Mouse (Mus musculus): ENCODE measurements around the gene Ppfia2.

The Ppfia2 gene

DNA sequence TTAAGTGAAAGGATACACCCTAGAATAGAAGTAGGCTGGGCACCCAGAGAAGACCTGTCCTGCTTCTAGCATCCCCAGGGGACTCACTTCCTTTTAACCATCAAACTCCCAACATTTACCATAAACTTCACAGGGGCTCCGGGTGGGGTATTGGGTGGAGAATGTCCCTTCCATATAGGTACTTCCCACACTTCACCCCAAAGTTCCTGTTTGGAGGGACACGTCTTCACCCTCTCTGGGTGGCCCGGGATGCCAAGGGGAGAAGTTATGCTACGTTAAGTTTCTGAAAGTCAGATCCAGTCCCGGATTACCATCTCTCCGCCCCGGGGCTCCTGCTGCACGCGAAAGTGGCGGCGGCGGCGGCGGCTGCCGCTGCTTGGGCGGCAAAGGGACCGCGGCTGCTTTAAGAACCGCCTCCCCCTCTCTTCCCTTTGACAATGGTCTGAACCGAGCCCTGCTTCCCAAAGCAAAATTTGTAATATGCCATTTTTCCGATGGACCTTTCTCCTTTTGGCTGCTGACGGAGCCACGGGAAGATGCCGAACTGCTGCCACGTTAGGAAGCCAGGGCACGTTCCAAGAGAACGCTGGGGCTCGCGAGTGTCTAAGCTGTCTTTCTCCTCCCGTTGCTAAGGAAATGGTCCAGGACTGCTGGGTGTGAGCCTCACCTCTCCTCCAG, at the start of gene Ppfia2:
Gene Ppfia2 (plus strand): TSS at position 485 of the 678 bp plus-strand sequence.
- DNase-seq: peak; percentile 2

DNA sequence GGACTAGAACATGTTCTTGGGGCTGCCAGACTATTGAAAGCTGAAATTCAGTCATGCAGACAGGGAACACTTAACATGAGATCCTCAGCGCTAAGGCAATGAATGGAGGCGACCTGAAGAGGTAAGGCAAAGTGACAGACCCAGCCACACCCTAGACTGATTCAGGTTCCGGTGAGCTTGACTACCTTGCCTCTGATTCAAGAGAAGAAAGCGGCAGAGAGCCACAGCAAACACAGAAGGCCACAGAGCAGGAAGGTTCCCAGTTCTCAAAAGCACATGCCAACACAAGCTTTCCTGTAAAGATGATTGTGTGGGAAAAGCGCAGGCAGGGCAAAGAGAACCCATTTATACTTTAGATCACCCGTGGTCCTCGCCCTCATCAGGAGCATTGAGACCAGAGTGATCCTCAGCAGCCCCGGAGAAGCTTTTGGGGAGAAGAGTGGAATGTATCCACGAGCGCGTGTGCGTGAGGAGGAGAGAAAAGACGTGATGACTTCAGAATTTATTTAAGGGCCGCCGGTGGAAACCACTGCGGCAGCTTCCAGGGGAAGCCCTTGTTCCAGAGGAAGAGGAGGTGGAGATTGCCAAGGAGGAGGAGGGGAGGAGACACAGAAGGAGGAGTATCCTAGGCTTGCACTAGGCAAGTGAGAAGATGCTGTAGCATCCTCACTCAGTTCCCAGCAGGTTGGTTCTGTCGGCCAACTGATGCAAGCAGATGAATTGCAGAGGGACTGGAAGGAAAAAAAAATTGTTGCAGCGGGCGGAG, 1.0 kb upstream of the Ppfia2 start:
- DNase-seq: peak; percentile 1

DNA sequence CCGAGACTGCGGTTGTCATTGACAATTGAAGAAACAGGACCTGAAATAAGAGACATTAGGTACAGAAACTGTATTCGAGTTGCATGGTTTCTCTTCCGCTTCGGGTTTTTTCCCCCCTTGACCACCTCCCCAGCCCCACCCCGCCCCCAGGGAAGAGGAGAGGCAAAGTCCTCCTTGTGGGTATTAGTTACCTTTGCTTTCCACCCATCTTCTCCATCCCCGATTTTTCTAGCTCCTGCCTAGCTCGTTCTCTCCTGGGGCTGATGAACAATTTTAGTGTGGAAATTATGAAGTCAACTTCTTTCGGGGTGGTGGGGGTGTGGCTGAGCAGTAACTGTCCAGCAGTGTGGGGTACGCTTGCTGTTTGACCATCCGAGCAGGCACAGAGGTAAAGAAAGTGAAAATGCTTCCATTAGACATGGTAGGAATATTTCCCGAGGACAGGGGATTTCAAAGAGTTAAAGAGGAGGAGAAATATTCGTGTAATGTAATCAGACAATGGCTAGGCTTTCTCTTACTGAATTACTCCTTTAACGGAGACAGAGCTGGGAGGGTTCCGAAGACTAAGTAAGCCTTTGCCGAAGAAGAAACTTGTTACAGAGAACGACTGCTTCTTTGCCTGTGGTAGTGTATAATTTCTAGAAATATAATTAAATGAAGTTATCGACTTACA, 530 bp downstream of the Ppfia2 start:
- DNase-seq: no peak

DNA sequence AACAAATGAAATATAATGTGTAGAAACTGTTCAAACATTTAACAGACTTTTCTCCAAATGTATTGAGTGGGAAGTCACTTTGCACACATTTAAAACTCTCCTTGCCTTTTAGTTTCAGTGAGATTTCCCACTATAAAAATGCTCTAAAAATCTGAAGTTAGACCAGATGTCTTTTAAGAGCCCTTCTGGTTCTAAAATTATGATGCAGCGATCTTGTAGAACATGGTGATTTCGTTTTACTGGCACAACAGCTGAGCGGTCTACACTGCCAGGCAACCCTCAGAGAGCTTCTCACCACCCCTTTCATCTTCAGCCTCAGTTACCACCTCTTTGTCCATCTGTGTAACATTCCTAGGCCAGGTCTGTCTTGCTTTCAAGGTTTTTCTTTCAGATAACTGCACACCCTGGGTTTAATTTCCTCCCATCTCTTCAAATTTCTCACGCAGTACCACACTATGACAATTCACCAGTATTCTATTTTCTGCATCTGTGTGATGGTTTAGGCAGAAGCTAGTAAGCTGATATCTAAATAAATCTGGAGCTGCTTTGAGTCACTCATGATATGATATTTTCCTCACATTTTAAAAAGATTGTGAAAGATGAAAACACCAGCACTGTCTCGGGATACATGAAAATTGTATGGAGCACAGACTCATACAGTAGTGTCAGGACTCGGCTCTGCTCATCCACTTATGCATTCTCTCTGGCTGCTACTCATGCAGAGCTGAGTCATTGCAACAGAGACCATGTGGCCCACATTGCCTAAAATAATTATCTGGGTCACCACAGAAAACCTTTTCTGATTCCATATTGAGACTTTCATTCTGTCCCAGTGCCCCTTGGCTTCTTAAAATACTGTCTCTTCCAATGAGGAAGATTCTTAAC, 39.4 kb downstream of the Ppfia2 start:
- no peak for DNase-seq

DNA sequence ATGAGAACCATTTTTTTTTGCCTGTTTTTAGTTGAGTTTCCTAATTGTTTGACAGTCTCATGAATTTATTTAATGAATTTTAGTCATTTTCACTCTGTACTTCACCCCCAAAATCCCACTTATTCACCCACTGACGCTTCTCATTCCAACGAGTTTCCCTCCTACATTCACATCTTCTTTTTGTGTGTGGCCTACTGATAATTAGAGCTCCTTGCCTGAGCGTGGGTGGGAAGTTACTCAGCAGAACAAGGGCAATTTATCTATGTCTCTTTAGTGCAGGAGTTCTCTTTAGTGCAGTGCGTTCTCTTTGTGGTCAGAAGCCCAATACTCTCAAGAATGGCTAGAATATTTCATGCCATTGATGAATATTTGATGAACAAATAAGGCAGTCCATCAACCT, 95.9 kb downstream of the Ppfia2 start:
- no peak for DNase-seq

DNA sequence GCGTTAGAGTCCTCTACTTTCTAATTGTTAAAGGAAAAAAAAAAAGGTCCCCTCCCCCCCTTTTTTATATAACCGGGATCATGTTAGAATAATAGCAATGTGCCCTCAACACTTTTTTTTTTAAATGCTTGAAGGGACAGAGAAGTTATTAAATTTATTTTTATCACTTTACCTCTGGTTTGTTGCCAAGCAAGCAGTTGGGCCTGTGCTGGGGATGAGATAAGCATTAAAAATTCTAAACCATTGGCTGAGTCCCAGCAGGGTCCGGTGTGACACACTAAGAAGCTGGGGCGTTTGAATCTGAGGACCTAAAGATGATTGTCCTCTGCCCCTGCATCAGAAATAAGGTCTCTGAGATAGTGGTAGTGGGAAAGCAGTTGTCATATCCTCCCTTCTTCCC, 114.9 kb downstream of the Ppfia2 start:
- DNase-seq: no peak

DNA sequence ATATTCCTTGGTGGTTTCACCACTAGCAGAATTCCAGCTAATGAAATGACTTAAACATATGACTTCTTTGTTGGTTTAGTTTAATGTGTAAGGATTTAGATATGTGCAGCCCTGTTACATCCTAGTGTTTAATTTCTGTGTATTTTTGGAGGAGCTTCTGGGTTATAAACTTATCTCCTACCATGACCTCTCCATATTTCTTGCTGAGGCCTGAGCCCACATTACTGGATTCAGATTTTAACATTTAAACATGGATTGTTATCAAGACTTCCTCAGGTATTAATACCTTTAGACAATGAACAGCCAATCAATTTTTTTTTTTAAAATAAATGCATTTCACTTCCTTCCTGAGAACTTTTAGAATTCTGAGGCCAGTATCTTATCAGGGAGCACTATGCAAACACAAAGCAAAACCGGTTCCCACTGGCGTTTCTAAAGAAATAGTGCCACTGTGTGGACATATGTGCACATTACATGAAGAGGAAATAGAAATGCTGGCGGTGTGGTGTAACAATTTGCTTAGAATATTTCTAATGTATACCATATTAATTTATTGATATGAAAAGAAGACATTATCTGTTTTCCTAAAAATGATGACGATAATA, 115.4 kb downstream of the Ppfia2 start:
- peak; percentile 37 for DNase-seq

DNA sequence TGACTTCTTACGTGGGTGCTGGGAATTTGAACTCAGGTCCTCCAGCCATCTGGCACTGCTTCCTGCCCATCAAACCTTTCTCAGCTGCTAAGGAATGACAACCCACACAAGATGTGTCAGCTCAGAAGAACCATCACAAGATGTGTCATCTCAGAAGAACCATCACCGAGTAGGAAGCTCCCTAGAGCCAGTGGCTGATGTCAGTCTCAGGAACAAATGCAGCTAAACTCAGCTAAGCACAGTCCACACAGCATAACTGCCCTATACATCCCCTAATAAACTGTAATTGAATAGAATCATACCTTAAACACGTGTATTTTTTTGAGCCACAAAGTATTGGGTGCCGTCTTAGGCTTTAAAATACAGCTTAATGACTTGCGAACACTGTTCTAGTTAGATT, 117.7 kb downstream of the Ppfia2 start:
- no peak for DNase-seq

DNA sequence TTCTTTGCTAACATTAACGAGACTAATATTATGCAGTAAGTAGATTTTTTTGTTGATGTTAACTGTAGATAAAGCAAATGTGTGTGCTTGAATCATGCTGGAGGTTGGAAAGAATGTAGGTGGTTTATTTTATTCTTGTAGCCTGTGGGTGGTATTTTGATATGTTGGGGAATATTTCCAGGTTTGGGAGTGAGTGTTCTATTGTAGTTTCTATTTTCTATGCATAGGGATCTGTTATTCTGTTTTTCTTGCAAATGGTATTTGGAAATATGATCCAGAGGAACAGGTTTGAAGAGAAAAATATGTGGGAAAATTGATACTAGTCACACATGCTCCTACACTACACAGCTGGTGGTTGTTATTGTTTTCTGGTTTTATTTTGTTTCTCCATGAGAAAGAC, 120.8 kb downstream of the Ppfia2 start:
- no peak for DNase-seq

DNA sequence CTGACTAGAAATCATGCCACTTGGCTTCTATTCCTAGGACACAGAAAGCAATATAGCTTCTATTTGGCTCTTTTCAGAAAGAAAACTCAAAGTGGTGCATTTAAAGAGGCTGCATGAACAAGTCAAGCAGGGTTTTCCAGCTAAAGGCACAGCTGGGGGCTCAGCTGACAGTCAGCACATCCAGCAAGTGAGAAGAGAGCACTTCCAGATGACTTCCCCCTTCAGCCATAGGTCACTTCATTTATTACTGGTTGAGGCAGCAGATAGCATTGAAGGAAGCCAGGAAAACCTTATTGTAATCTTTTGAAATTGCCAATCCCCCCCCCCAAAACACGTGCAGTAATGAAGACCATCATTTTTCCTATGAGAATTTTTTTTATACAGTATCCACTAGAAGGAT, 126.8 kb downstream of the Ppfia2 start:
- no peak for DNase-seq

DNA sequence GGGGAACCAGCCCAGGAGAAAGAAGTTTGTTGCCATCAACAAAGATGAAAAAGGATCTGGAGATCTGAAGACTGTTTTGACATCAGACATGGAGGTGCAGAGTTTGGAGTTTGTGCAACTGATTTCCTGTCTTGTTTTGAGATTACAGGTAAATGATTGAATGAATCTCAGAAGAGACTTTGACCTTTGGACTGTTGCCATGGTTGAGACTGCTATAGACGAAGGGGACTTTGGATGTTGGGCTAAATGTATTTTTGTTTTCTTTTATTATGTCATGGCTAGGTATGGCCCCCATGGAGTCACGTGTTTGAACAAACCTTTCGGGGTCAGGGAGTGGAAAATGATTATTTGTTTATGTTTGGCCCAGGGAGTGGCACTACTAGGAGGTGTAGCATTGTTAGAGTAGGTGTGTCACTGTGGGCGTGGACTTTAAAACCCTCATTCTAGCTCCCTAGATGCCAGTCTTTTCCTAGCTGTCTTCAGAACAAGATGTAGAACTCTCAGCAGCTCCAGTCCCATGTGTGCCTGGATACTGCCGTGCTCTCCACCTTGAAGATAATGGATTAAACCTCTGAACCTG, 133.3 kb downstream of the Ppfia2 start:
- DNase-seq: no peak

DNA sequence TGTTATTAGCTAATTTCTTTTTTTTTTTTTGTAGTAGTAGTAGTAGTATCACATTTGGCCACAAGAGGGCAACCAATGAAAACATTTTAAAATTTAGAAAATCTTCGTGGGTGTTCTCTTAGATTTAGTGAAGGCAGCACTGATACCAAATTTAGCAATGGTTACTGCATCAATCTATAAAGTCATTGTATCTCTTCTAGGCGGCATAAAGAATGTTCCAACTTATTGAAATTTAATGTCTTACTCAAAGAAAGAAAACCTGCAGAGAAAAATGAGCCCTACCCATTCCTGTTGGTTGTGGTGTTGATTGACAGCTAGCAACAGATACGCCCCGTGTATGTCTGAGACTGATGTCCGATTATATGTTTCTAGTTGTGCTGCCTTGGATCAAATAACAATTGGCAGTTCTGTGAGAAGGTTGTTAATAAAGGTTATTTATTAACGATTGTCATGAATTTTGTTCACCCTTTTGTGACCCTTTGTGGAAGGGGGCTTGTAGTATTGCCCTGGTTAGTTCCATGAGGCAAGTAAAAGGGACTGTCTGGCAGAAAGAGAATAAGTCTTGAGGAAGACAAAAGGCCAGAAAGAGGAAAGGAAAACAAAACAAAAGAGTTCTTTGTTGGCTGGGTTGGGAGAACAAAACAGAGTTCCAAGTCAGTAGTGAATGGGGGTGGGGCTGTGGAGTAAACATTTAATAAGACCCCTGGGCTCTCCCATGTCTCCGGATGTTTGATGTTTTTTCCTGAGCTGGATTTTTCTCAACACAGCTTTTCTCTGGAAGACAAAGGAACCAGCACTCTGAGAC, 139.2 kb downstream of the Ppfia2 start:
- DNase-seq: peak; percentile 14

DNA sequence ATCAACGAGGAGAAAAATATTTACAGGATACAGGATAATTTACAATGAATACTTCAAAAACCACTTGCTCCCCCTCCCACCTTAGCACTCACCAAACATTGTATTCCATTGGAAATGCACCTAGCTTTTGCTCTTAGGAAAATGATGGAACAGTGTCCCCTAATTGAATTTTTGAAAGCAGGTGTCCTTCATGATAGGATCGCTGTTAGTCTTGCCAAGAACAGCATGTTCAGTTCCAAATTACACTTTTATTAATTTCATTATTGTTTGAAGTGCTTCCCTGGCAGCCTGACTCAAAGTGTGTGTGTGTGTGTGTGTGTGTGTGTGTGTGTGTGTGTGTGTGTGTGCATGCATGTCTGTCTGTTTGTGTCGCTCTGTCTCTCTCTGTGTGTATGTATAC, 140.1 kb downstream of the Ppfia2 start:
- no peak for DNase-seq

DNA sequence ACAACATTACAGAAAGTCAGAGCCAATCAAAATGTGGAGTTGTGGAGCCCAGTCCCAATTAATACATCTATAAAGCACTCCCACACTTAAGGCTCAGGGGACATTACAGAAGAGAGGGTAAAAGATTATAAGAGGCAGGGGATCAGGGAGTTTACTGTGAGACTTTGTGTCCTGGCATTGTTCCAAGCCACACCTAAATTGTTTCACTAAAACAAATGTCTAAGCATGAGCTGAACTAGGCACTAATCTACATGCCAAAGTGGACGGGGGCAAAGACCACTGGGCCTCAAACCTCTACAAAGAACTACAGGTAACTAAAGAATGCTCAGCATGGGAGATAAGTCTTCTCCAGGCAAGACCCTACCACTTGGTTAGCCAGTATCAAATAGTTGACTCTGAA, 148.1 kb downstream of the Ppfia2 start:
- DNase-seq: no peak

DNA sequence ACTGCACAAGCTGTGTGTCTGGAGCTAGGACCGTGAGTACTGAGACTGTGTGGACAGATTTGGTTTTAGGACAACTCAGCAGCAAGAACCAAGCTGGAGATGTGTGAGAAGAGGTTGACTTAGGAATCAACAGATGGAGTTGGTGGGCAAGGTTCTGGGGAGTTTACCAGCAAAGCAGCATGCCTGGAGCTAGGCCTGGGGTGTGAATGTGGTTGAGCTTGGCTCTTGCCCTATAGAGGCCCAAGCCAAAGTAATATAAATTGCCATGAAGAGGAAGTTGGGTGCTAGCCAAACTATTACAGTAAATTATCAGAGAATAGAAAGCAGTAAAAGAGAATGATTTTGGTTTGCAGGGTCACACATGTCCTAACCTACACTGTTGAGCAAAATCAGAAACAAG, 150.8 kb downstream of the Ppfia2 start:
- no peak for DNase-seq

DNA sequence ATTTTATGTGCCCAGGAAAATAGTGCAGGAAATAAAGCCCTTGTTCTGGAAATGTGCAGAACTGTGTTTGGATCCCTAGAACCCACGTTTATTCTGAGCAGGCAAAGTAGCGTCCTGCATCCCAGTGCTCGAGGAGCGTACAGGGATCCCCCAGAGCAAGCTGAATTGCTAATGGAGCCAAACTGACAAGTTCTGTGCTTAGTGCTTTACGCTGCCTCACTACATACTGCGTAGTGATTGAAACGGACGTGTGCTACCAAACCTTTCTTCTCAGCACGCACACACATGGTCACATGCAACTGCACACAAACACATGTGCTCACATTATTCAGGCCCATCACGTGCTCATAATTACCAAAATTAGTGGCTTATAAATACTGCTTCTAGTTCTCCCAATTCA, 153.2 kb downstream of the Ppfia2 start:
- no peak for DNase-seq

DNA sequence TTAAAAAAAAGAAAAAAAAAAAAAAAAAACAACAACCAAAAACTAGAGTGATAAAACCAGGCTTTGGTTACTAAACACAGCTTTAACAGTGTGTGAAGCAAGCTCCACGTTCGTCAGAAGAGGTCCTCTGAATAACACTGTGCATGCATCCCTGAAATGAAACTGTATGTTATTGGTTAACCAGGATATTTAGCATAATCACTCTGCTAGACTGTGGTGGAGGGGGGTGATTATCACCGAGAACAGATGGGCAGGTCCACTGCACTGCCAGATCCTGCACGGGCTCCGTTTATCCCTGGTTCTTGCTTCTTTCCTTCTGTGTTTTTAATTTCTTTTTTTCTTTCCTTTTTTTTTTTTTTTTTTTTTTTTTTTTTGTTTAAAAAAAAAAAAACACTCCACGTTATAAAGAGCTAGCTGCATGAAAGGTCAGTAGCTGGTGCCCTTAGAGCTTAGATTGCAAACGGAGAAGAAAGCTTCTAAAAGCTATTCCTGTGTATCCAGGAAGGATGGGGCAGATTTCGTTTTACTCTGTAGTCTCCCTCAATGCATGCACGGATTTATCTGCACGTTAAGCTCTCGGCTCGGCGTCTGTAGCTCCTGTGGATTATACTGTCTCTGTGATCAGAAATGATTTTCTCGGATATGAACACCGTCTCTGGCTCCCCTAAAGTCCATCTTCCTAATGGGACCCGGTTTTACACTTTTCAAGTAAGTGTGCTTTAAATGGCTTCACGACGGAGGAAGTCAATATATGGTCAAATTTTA, 162.2 kb downstream of the Ppfia2 start:
- no peak for DNase-seq

DNA sequence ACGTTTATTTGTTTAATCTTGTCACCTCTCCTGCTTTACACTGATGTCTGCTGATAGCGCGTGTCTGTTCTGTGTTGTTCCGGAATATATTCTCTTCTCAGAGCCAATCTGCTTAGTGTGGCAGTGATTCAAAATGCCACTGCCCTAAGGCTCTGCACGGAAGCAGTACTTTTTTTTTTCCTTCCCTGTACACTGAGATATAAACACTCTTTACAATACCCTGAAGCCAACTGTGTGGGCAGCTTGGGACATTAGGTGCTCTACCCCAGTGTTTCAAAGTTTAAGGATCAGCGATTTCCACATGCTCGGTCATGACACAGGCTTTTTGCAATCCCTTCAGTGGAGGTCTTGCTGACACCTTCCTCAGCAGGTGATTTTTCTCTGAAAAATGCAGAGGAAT, 163.8 kb downstream of the Ppfia2 start:
- no peak for DNase-seq

DNA sequence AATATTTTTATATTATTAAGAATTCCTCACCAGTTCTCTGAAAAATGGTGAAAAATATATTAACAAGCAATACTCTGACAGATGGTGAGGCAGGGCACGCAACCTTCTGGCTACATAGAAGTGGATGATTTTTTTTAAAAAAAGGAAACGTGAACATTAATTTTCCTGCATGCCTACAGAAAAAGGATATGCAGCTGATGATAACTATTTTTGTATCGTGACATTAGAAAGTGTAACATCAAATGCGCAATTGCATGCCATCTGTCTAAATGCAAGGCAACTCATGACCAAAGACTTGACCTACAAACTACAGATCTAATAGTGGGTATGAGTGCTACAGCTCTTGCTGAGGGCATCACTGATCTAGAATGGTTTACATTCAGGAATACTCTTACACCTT, 182.1 kb downstream of the Ppfia2 start:
- no peak for DNase-seq

DNA sequence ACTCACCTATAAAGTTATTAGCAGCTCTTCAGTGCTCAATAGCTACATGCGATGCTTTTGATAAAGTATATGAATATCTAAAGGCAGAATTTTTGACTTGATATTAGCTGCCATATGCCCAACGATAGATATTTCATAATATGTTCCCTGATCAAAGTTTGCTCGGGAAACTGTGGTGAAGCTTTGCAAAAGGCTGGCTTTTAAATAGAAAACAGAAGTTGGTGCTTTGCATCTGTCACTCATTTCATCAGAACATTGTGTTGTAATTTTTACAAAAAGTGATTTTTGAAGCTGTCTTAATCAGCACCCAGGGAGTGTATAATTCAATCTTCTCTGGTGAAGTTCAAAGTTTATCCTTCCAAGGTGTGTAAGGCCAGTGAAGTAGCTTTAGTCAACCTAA, 195.1 kb downstream of the Ppfia2 start:
- DNase-seq: no peak

DNA sequence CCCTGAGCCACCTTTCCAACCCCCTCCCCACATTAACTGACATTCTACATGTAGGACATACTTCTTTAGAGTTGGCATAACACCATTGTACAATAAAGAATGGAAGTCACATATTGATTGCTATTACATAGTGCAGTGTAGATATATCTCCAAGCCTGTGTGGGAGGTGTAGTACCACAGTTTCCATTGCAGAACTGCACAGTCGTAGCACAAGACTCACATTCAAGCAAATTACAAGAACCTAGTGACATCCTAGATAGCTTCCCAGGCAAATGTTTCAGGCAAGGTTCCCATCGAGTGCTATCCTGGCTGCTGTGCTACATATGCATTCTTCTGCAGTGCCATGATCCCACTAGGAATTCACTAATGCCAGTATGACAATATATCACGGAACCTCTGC, 200.0 kb downstream of the Ppfia2 start:
- no peak for DNase-seq
